Mouse (Mus musculus) embryonic fibroblast, embryonic 13.5 days (primary cell): ENCODE measurements at regions not wholly inside any gene's neighbourhood (a gene's known extent, or its start where the extent isn't known, plus 50 kb on each side); places are given as distances from the start of the nearest gene placed in this dataset.
"Not testable (repeated sequence)": the region's sequence is repeated elsewhere in the genome, so short reads cannot be mapped to it uniquely, and the experiment has no call there.

Experiments used
- H3K27ac ChIP-seq: 2 replicates; pipeline ENCODE4 v1.5.1; 2012; ENCODE audit warnings: low read length, control low read depth, inconsistent platforms; ENCODE audit not compliant: insufficient read depth
- H3K4me1 ChIP-seq: 2 replicates; pipeline ENCODE4 v1.6.1; 2011; ENCODE audit warnings: low read length; ENCODE audit not compliant: control insufficient read depth, insufficient read depth
- H3K4me3 ChIP-seq: 2 replicates; pipeline ENCODE4 v1.5.1; 2011; ENCODE audit warnings: mild to moderate bottlenecking, control low read depth, low read length; ENCODE audit not compliant: insufficient read depth
- CTCF ChIP-seq: IDR thresholded peaks from 2 replicates; pipeline ENCODE4 v1.5.1; 2011; ENCODE audit warnings: mild to moderate bottlenecking, control low read depth, low read length, moderate library complexity, borderline replicate concordance; ENCODE audit not compliant: insufficient read depth
- POLR2A ChIP-seq: IDR thresholded peaks from 2 replicates; pipeline ENCODE4 v1.6.1; 2011; ENCODE audit warnings: low read depth, mild to moderate bottlenecking, control low read depth, low read length, moderate library complexity

- H3K27ac ChIP-seq, result no peak overlapping the region
These were observed 114.5 kb upstream of the Ldah start for GRCm38 (mm10) chr12:8093437-8093836.

GRCm38 (mm10) chr12:8095946-8096345 is 112.0 kb upstream of the Ldah start:
- Histone ChIP-seq H3K27ac (peak overlapping the region; percentile 83), H3K4me3 (no peak overlapping the region), H3K4me1 (no peaks in the 10 kb centered on the region; the same call in 1 of the 2 replicates)
- TF ChIP-seq CTCF, result no peak
- no peak for TF ChIP-seq POLR2A

More at GRCm38 (mm10) chr12:8093437-8093836, 114.5 kb upstream of the Ldah start:
- Histone ChIP-seq H3K4me1 (peaks cover 4% of the 10 kb centered on the region; the same call in 1 of the 2 replicates), H3K4me3 (no peak overlapping the region)
- no peak for TF ChIP-seq CTCF
- no peak for TF ChIP-seq POLR2A

GRCm38 (mm10) chr12:8098395-8098794 is 109.5 kb upstream of the Ldah start:
- not testable (repeated sequence) for H3K27ac ChIP-seq, H3K4me3 ChIP-seq, H3K4me1 ChIP-seq

- no peaks in the 10 kb centered on the region; the same call in none of the 2 replicates for H3K4me1 ChIP-seq
- TF ChIP-seq POLR2A (no peak), CTCF (no peak)
- H3K4me3 ChIP-seq, result no peak overlapping the region
- no peak overlapping the region for H3K27ac ChIP-seq
These were observed 108.8 kb upstream of the Ldah start for GRCm38 (mm10) chr12:8099114-8099513.

- TF ChIP-seq CTCF, result no peak
- no peak for TF ChIP-seq POLR2A
- H3K27ac ChIP-seq, result no peak overlapping the region
- no peaks in the 10 kb centered on the region; the same call in none of the 2 replicates for H3K4me1 ChIP-seq
These were observed 108.1 kb upstream of the Ldah start for GRCm38 (mm10) chr12:8099821-8100220.

GRCm38 (mm10) chr12:8101837-8102236 is 106.1 kb upstream of the Ldah start:
- TF ChIP-seq CTCF, result no peak
- TF ChIP-seq POLR2A, result no peak
- no peaks in the 10 kb centered on the region; the same call in 1 of the 2 replicates for H3K4me1 ChIP-seq
- H3K27ac ChIP-seq, result no peak overlapping the region
- no peak overlapping the region for H3K4me3 ChIP-seq

More at GRCm38 (mm10) chr12:8099821-8100220, 108.1 kb upstream of the Ldah start:
- H3K4me3 ChIP-seq, result no peak overlapping the region

GRCm38 (mm10) chr12:8103259-8103658 is 104.6 kb upstream of the Ldah start:
- Histone ChIP-seq H3K27ac (no peak overlapping the region), H3K4me3 (no peak overlapping the region), H3K4me1 (peaks cover 12% of the 10 kb centered on the region)
- TF ChIP-seq POLR2A, result no peak
- no peak for TF ChIP-seq CTCF

- no peak for TF ChIP-seq CTCF
- Histone ChIP-seq H3K4me1 (peaks cover 21% of the 10 kb centered on the region), H3K27ac (no peak overlapping the region), H3K4me3 (no peak overlapping the region)
These were observed 100.8 kb upstream of the Ldah start for GRCm38 (mm10) chr12:8107137-8107536.

GRCm38 (mm10) chr12:8109203-8109770 is 98.6 kb upstream of the Ldah start:
- H3K4me3 ChIP-seq, result no peak overlapping the region
- no peak for TF ChIP-seq POLR2A
- no peak for TF ChIP-seq CTCF
- peaks cover 21% of the 10 kb centered on the region for H3K4me1 ChIP-seq
- H3K27ac ChIP-seq, result peak overlapping the region; percentile 29

- no peak overlapping the region for H3K27ac ChIP-seq
- no peak for TF ChIP-seq POLR2A
- no peak overlapping the region for H3K4me3 ChIP-seq
- H3K4me1 ChIP-seq, result peaks cover 21% of the 10 kb centered on the region
These were observed 98.0 kb upstream of the Ldah start for GRCm38 (mm10) chr12:8109876-8110275.

- TF ChIP-seq CTCF (no peak), POLR2A (no peak)
- Histone ChIP-seq H3K27ac (no peak overlapping the region), H3K4me3 (no peak overlapping the region), H3K4me1 (peaks cover 21% of the 10 kb centered on the region)
These were observed 97.6 kb upstream of the Ldah start for GRCm38 (mm10) chr12:8110297-8110696.
